Mouse (Mus musculus) thymus, postnatal 14 days (tissue): ENCODE measurements at regions not wholly inside any gene's neighbourhood (a gene's known extent, or its start where the extent isn't known, plus 50 kb on each side); places are given as distances from the start of the nearest gene placed in this dataset.

ENCODE experiments used
- DNase-seq: peaks from one replicate; pipeline ENCODE4 v3.0.0; 2021

DNA sequence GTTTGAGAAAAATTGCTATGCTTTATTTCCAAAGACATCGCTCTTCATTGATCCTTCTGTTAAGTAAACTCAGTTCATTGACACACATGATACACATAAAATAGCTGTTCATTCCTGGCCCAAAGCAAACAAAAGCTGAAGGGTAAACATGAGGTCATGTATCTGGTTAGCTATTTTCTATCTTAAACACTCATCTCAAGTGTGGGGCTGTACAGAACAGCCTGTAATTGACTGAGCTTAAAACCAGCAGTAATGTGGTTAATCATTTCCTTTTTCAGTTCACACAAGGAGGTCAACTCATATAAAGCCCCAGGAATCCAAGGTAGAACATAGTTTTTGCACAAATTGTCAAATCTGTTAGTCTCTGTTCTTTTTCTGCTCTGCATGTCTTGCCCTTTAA is 94.5 kb downstream of the Cldn17 start:
- DNase-seq, result no peak

DNA sequence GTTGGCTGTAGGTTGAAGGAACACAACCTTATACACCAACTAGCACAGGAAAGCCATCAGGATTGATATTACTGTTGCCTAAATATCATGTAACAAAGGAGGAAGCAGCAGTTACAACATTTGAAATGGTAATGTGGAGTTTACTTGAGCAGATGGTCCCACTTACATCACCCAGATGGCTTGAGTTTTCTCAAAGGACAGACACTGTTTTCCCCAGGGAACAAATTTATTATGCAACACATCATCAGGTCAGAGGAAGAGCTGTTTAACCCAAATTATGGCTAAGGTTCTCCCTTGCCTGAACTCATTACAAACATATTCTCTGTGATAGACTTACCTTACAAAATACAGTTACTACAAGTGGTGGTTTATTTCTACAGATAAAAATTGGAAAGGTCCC is 98.6 kb downstream of the Cldn17 start:
- DNase-seq, result no peak

DNA sequence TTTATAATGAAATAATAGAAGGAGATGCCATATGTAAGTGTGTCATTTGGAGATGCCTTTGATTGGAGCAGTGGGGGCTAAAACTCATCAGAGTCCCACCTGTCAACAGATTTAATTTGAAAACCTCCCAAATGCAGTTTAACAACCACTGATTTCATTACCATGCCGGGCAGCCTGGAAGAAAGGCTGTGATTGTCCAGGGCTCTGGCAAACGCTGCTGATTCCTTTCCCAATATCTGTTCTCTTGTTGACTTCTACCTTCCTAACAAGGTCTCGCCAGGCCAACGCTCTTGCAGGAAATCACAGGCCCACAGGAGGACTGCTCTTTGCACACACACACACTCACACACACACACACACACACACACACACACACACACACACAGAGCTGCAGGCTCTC is 102.4 kb downstream of the Cldn17 start:
- DNase-seq, result no peak

DNA sequence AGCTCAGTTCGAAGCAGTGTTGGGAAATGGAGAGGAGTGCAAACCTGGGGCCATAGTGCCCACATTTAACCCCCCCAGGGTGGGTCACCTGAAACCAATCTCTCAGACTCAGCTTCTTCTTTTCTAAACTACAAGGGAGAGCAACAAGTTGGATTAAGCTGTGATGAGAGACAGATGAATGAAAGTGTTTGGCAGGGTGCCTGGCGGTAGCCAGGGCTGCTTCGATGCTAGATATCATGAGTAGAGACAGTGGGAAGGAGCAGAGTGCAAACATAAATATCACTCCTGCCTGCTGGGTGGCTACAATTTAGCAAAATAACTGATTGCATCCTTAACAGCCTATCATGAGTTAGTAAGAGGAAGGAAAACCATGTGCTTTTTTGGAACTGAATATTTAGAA is 106.9 kb downstream of the Cldn17 start:
- no peak for DNase-seq

DNA sequence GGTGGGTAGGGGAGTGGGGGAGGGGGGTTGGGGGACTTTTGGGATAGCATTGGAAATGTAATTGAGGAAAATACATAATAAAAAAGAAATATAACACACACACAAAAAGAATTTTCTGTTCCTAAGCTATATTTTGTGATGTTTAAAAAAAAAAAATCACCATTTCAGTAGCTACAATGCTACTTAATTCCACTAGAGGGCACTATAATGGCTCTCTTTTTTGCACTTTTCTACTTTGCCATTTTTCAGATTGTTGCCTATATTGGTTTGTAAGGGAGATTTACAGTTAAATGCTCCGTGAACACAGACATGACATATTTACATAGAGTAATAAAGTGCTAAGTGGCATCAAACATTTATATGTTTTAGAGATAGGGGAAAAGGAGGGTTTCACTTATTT is 102.7 kb upstream of the Grik1 start:
- no peak for DNase-seq

DNA sequence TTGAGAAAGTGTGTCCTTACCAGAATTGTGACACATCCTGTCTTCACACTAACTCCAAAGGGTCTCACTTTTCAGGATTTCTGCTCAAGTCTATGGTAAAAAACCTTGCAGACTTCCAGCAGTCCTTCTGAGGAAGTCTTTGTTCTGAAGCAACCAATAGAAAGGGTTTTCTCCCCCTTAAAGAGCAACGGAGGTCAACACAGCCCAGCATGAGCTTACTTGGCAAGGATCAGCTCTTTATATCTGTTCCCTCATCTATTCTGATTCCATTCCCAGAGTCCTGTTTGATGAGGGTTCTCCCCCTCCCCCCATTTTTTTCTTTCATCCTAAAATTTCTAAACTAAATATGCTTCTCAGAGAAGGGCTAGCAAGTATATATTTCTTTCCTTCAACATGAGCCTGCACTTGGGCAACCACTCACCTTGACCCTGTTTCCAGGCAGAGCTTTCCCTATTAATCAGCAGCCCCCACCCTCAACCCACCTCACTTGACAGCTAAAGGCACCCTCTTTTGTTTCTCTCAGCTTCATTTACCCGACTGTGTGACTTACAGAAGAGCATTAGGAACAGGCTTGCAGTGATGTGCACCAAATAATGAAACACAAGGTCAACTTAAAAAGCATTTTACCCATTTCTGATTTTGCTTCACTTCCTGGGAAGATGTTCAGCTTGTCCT is 91.7 kb upstream of the Grik1 start:
- no peak for DNase-seq

DNA sequence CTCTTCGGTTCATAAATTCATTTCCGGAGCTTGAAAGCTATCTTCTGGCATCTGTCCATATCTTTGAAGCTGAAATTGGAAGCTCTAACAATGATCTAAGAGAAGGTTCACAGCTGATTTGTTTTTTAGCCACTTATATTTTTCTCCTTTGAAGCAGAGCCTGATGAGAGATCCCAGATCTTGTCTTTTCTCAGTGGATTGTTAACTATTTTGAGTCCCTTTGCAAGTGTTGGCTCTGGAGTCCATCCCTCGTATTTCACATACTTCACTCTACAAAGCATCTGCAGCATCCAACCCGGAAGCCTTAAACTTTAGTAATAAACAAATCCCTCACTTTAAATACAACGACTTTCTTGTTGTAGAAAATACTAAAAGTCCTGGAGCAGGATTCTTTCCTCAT is 85.6 kb upstream of the Grik1 start:
- no peak for DNase-seq

DNA sequence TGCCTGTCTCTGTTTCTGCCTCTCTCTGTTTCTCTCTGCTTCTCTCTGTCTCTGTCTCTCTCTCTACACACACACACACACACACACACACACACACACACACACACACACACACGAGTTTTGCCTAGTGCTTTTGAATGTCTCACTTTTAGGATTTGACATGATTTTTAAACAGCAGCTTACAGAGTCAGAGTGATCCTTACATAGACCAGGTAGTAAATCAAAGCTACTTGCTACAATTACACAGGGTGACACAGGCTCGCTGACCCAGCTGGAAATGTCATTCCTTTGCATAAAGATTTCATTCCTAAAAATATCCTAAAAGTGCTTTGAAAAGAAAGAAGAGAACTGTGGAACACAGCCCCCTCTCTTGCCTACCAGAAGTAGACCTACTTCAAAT is 84.5 kb upstream of the Grik1 start:
- no peak for DNase-seq

DNA sequence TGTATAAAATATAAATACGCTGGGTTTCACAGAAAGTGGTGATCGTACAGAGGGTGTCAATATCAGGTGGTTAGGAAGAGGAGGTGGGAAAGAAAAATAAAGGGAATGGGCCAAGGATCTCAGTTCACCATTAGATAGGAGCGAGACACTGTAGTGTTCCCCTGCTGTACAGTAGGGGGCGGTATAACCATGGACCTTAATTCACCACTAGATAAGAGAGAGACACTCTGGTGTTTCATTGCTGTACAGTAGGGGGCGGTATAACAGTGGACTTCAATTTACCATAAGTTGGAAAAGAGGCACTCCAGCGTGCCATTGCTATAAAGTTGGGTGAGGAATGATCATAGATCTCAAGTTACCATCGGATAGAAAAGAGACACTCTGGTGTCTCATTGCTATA is 82.0 kb upstream of the Grik1 start:
- peak; percentile 65 for DNase-seq

DNA sequence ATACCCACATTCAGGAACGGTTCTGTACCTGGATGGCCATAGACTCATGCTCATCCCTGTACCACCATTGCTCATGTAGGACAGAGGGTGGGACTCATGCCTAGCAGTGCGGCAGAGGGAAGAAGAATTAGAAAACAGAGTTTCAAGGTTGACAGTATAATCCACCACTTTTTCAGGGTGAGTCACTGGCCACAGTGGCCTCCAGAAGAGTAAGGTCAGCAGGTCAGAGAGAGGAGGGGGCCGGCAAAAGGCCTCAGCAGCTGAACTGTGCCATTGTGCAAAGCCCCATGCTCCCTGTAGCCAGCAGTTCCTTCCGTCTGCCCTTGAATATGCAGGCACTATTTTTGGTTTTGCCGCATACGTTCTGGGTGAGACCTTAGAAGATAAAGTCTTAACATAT is 78.1 kb upstream of the Grik1 start:
- DNase-seq, result no peak

DNA sequence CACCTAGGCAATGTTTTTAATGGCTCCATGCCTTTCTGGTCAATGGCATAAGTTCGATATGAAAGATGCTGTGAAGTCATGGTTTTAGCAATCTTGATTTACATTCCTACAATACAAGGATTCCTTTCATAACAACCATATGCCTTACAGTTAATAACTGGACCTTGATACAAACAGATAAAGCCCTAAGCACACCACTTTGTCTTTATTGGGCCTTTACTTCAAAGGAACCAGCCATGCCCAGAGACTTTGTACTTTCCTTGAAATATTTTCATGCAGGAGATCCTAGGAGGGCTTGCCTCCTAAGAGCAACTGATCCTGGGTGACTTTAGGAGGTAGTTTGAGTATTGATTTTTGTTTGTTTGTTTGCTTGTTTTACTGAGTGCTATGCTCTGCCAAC is 77.1 kb upstream of the Grik1 start:
- no peak for DNase-seq

DNA sequence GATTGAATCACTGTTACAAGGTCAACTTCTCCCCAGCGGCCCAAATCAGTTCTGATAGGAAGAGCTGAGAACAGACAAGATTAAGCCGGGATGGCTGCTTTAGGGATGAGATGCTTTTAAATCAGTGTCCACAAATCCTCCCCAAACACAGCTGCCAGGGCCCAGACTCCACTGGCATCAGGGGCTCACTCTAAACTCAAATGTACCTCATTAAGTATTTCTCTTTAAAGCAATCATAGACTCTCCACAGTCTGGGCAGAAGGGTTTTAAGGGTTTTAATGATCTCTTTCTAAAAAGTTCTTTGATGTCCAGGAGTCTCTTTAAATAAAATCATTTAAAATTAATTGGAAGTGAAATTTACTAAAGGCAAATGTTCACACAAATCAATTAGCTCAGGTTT is 70.0 kb upstream of the Grik1 start:
- DNase-seq, result no peak
